Mouse (Mus musculus): ENCODE measurements around the gene Zfp536.

GRCm38 (mm10) chr7:37627897-37628510 lies 145.4 kb downstream of the Zfp536 start:
- no peak for TF ChIP-seq POLR2A (IDR thresholded peaks at IDR 0.05; ENCODE audit: borderline replicate concordance, control insufficient read depth, low read depth, low read length)
- TF ChIP-seq CTCF (IDR thresholded peaks at IDR 0.05; ENCODE audit: control insufficient read depth, insufficient read depth, low read length): no peak
